Mouse (Mus musculus): Measurements from ENCODE around the gene Spata16.

The Spata16 gene

DNA sequence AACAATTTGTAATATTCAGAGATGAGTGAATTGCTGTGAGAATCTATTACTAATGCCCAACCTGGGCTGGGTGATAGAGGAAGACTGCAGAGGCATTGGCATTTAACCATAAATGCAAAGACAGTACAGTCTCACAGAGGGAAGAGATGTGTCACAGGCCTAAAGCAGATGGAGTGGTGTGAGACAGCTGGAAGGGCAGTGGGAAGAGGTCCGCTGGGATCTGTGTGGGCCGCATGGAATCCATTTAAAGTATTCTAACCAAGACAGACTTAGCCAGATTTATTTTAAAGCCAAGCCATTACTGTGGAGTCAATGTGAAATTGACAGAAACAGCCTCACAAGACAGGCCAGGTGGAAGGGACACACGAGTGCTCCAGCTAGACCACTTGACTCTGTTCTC lies 343.0 kb downstream of the Spata16 start:
- no peak for DNase-seq

DNA sequence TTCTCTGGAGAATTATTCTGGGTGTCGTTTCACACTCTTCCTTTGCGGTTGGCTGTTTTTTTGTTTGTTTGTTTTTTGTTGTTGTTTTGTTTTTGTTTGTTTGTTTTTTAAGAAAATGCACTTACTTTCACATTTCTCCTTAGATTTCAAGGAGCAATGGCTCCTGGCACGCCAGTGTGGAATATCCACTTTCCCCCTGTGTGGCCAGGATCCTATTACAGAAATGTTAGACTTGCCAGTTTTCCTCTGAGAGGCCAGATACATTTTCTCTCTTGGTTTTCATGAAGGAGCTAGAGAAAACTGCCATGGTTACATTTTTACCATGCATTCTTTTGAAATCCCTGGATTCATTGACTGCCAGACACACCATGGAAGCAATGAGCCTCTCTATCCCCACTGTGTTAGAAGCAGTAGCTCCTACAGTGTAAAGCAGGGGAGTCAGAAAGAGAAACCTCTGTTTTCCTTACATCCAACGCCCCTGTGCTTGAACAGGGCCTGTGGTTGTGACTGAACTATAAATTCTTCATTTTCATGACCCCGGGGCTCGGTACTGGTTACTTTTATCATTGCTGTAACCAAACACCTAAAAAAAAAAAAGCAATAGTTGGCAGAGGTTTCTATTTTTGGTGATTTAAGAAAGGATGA lies 344.7 kb downstream of the Spata16 start:
- no peak for DNase-seq

- DNase-seq = no peak
Measured at GRCm38 (mm10) chr3:26983749-26984148, 346.3 kb downstream of the Spata16 start.

GRCm38 (mm10) chr3:27006844-27007243 lies 369.4 kb downstream of the Spata16 start:
- DNase-seq = no peak

GRCm38 (mm10) chr3:27027957-27028356 lies 390.5 kb downstream of the Spata16 start:
- DNase-seq = no peak

GRCm38 (mm10) chr3:27028526-27028925 lies 391.1 kb downstream of the Spata16 start:
- no peak for DNase-seq

GRCm38 (mm10) chr3:27030067-27030857 lies 392.8 kb downstream of the Spata16 start:
- DNase-seq = no peak

All from lung, adult 18-20 months (tissue).